Mouse (Mus musculus): Measurements from ENCODE around the gene Zfp362.

DNA sequence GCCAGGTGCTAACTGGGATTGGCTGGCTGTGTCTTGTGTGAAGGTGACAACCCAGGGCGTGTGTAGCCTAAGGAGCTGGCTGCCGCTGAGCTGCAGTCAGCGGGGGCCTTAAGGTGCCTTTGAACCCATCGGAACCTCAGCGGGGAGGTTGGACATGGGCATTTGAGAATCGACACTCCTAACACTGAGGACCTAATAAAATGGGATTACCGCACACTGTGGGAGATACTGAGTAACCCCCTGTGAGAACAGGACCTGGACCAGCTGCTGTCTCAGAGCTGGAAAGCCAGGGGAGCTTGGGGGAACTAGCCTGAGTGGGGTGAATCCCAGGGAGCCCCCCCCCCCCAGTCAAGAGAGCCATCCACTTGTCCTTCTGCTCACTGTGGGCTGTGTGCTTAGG lies 52.3 kb downstream of the Zfp362 start:
- TF ChIP-seq CTCF (IDR thresholded peaks at IDR 0.05; ENCODE audit: low read depth, low read length) (no peak), POLR2A (IDR thresholded peaks at IDR 0.05; ENCODE audit: extremely low read depth, insufficient read depth, low read length) (no peak)
